Comparison of ENCODE assay signal across 8 mouse cellular contexts in genomic region chr2:153740500-153741436, GRCm38 (mm10). TPM values are rescaled to one million over a fixed set of nuclear protein-coding genes. Genes with fewer than 3 reads are reported as not detected.
DNase-seq lines count a peak whose midpoint lies in the region; ATAC-seq lines count a peak whose summit lies in the region.

TSS of gene Mapre1 (plus strand) at chr2:153741274.

- DNase-seq in WW6 (ENCODE audit: low read depth, low spot score), result peak; percentile 94
- peak; percentile 99 for DNase-seq in cerebellum, postnatal 4 days (ENCODE audit: low spot score in 2 of 2)
- peak; percentile 100 for DNase-seq in gastrocnemius, adult 18-20 months (ENCODE audit: low spot score)
- peak; percentile 99 to 100 for DNase-seq in left cerebral cortex, adult 18-20 months (ENCODE audit: low spot score in 2 of 2)
- DNase-seq in right cerebral cortex, adult 18-20 months, result peak; percentile 100
- peak; percentile 99 for DNase-seq in urinary bladder, postnatal 10 days (ENCODE audit: low spot score)

- H3K9me3 ChIP-seq in hindbrain, embryonic 16.5 days (ENCODE audit: control insufficient read depth, low read length), result no peaks in the 10 kb centered on the region

- ATAC-seq in hindbrain, embryonic 16.5 days, result peak; percentile 98

- H3K4me2 ChIP-seq in hindbrain, embryonic 16.5 days (ENCODE audit: low read length), result peak within 1 kb of the TSS; percentile 86

- peaks cover 22% of the 10 kb centered on the region for H3K4me1 ChIP-seq in hindbrain, embryonic 16.5 days (ENCODE audit: control insufficient read depth, insufficient read depth, low read depth, low read length)

- peak within 1 kb of the TSS; percentile 94 for H3K27ac ChIP-seq in hindbrain, embryonic 16.5 days (ENCODE audit: low read depth, low read length)
- peak within 1 kb of the TSS; percentile 67 for H3K27ac ChIP-seq in macrophage

- peak within 1 kb of the TSS; percentile 79 for H3K4me3 ChIP-seq in hindbrain, embryonic 16.5 days (ENCODE audit: low read length)
- peak within 1 kb of the TSS; percentile 73 for H3K4me3 ChIP-seq in macrophage (ENCODE audit: inconsistent target)

- peaks cover 43% of the 10 kb centered on the region for H3K79me2 ChIP-seq in macrophage (ENCODE audit: inconsistent target)

- no peaks in the 10 kb centered on the region for H3K27me3 ChIP-seq in hindbrain, embryonic 16.5 days (replicated peaks; ENCODE audit: control insufficient read depth, insufficient read depth, low read length)

- peak within 1 kb of the TSS; percentile 94 for H3K9ac ChIP-seq in hindbrain, embryonic 16.5 days (ENCODE audit: low read depth, low read length)

- H3K36me3 ChIP-seq in hindbrain, embryonic 16.5 days (ENCODE audit: control insufficient read depth, insufficient read depth, low read length), result no peaks in the 10 kb centered on the region
- H3K36me3 ChIP-seq in macrophage (ENCODE audit: inconsistent target), result 0 out of 2 replicates have a peak, but pooled peaks cover 1% of the 10 kb centered on the region

- WGBS in hindbrain, embryonic 16.5 days, result 10% methylated on average over 57 of the region's 58 CpGs
- 16% methylated on average over 41 of the region's 58 CpGs for WGBS in macrophage (ENCODE audit: missing documents)

RNA-seq across cellular contexts. Expression of gene Mapre1, which starts in this region (rescaled TPM):
- 10 to 100 TPM; 31.0 to 36.7 TPM for total RNA-seq in gastrocnemius, adult 18-20 months (2021)
- polyA plus RNA-seq in hindbrain, embryonic 16.5 days (2015; fragmentation: Nextera tagmentation; extraction: Ambion mirVana), result 367 and 383 TPM in 2 replicates
- total RNA-seq in left cerebral cortex, adult 18-20 months (2021), result 10 to 100 TPM; 72.0 to 94.5 TPM
- 10 to 100 TPM; 35.1 to 97.4 (median 48.9) TPM for total RNA-seq in macrophage (2018; cell fraction: chromatin; rRNA removed)
- total RNA-seq in macrophage (2018; cell fraction: cytosol; rRNA removed), result 100 to 1,000 TPM in 2 of 26 experiments, 10 to 100 TPM in 24; 63.4 to 132 (median 80.4) TPM
- 100 to 1,000 TPM in 1 of 26 experiments, 10 to 100 TPM in 25; 33.5 to 107 (median 53.4) TPM for total RNA-seq in macrophage (2018; cell fraction: nucleus; rRNA removed)
- polyA plus RNA-seq in macrophage (2018), result 75.5 to 129 TPM (median 95.7 TPM) in 3 replicates

Comparison
In these comparisons a context has a peak if more than half of its experiments do, and no peak if none do; other contexts are left out.
1. Peak in every context shown above with its lines: DNase-seq, ATAC-seq, H3K4me3 ChIP-seq and H3K27ac ChIP-seq.